Mouse (Mus musculus) lung, postnatal 0 days (tissue): ENCODE data around the gene Arhgap8.

ENCODE experiments used
- CTCF ChIP-seq: IDR thresholded peaks from 2 replicates; pipeline ENCODE4 v1.5.1; 2016; ENCODE audit warnings: antibody characterized with exemption, mild to moderate bottlenecking
- EP300 ChIP-seq: IDR thresholded peaks from 2 replicates; pipeline ENCODE4 v1.6.1; 2016; ENCODE audit warnings: antibody characterized with exemption, mild to moderate bottlenecking, control low read depth

DNA sequence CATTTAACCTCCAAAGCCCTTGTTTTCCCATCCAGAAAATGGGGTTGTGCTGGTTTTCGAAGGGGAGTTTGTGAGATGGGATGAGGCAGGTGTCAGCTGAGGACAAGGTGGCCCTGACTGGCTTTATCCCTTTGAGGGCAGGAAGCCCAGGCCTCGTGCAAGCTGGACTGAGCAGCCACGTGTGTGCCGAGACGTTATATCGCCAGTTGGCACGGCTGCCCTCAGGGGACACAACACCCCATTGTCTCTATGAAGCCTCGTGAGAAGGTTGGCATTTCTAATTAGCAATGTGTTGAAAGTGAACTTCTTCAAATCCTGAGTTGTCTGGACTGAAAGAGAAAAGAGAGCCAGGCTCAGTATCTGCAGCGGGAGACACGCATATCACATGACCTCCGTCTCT is 98.4 kb downstream of the Arhgap8 start:
- TF ChIP-seq CTCF (no peak), EP300 (no peak)
